Mouse (Mus musculus): ENCODE measurements around the gene Nenf. TPM values are rescaled to one million over a fixed set of nuclear protein-coding genes. Genes with fewer than 3 reads are reported as not detected.

Gene Nenf
- 10 to 100 TPM; 90.4 to 91.1 TPM for total RNA-seq (2021)
- long read RNA-seq, experiment 1, transcript Nenf-201 (4 exons, 742 nt) = major isoform, 26 of 27 reads
- long read RNA-seq, experiment 1, partial matches to known transcripts = 1 of 27 reads
- long read RNA-seq, experiment 1, other reads (novel, unspliced or antisense) = 0 of 27 reads
- long read RNA-seq, experiment 2, transcript Nenf-201 (4 exons, 742 nt) = major isoform, 97 of 112 reads
- long read RNA-seq, experiment 2, partial matches to known transcripts = 10 of 112 reads
- long read RNA-seq, experiment 2, other reads (novel, unspliced or antisense) = 5 of 112 reads

GRCm38 (mm10) chr1:191317591-191318196 lies at the start of gene Nenf:
TSS of gene Nenf (minus strand) at chr1:191318194.
- peak; percentile 78 to 80 for DNase-seq (ENCODE audit: low spot score in 2 of 2)

- no peak for DNase-seq (ENCODE audit: low spot score in 2 of 2)
Measured at GRCm38 (mm10) chr1:191364477-191364876, 46.5 kb upstream of the Nenf start.

- DNase-seq (ENCODE audit: low spot score in 2 of 2) = no peak
Measured at GRCm38 (mm10) chr1:191362412-191362811, 44.4 kb upstream of the Nenf start.

- DNase-seq (ENCODE audit: low spot score in 2 of 2) = no peak
Measured at GRCm38 (mm10) chr1:191359478-191359877, 41.5 kb upstream of the Nenf start.

- no peak for DNase-seq (ENCODE audit: low spot score in 2 of 2)
Measured at GRCm38 (mm10) chr1:191356936-191357335, 38.9 kb upstream of the Nenf start.

GRCm38 (mm10) chr1:191353836-191354235 lies 35.8 kb upstream of the Nenf start:
- DNase-seq (ENCODE audit: low spot score in 2 of 2) = no peak

GRCm38 (mm10) chr1:191352786-191353488 lies 34.9 kb upstream of the Nenf start:
- peak in 1 of 2 experiments; percentile 12 for DNase-seq (ENCODE audit: low spot score in 2 of 2)

- DNase-seq (ENCODE audit: low spot score in 2 of 2) = no peak
Measured at GRCm38 (mm10) chr1:191350355-191350754, 32.4 kb upstream of the Nenf start.

GRCm38 (mm10) chr1:191349486-191350037 lies 31.6 kb upstream of the Nenf start:
- DNase-seq (ENCODE audit: low spot score in 2 of 2) = no peak

GRCm38 (mm10) chr1:191348996-191349395 lies 31.0 kb upstream of the Nenf start:
- DNase-seq (ENCODE audit: low spot score in 2 of 2) = no peak

GRCm38 (mm10) chr1:191348592-191348991 lies 30.6 kb upstream of the Nenf start:
- no peak for DNase-seq (ENCODE audit: low spot score in 2 of 2)

- DNase-seq (ENCODE audit: low spot score in 2 of 2) = no peak
Measured at GRCm38 (mm10) chr1:191347602-191348001, 29.6 kb upstream of the Nenf start.

GRCm38 (mm10) chr1:191340530-191340929 lies 22.5 kb upstream of the Nenf start:
- no peak for DNase-seq (ENCODE audit: low spot score in 2 of 2)

- DNase-seq (ENCODE audit: low spot score in 2 of 2) = no peak
Measured at GRCm38 (mm10) chr1:191339876-191340275, 21.9 kb upstream of the Nenf start.

- DNase-seq (ENCODE audit: low spot score in 2 of 2) = no peak
Measured at GRCm38 (mm10) chr1:191334500-191334899, 16.5 kb upstream of the Nenf start.

GRCm38 (mm10) chr1:191330356-191330755 lies 12.4 kb upstream of the Nenf start:
- no peak for DNase-seq (ENCODE audit: low spot score in 2 of 2)

- no peak for DNase-seq (ENCODE audit: low spot score in 2 of 2)
Measured at GRCm38 (mm10) chr1:191328019-191328441, 10.0 kb upstream of the Nenf start.

- no peak for DNase-seq (ENCODE audit: low spot score in 2 of 2)
Measured at GRCm38 (mm10) chr1:191327258-191327657, 9.3 kb upstream of the Nenf start.

GRCm38 (mm10) chr1:191326233-191326882 lies 8.4 kb upstream of the Nenf start:
- DNase-seq (ENCODE audit: low spot score in 2 of 2) = peak; percentile 47 to 48

- DNase-seq (ENCODE audit: low spot score in 2 of 2) = peak; percentile 92 to 94
Measured at GRCm38 (mm10) chr1:191325726-191326232, 7.8 kb upstream of the Nenf start, which contains the start of gene Tmem206. TSS of gene Tmem206 (plus strand) at chr1:191325912.

Measured in adrenal gland, adult 18-20 months (tissue).